Mouse (Mus musculus) 3T3-L1 (cell line): ENCODE measurements around the gene B3gnt2.

Experiments
- DNase-seq: peaks from one replicate; pipeline ENCODE4 v3.0.0-alpha.2; 2015; ENCODE audit warnings: low read depth, low spot score

Gene B3gnt2

DNA sequence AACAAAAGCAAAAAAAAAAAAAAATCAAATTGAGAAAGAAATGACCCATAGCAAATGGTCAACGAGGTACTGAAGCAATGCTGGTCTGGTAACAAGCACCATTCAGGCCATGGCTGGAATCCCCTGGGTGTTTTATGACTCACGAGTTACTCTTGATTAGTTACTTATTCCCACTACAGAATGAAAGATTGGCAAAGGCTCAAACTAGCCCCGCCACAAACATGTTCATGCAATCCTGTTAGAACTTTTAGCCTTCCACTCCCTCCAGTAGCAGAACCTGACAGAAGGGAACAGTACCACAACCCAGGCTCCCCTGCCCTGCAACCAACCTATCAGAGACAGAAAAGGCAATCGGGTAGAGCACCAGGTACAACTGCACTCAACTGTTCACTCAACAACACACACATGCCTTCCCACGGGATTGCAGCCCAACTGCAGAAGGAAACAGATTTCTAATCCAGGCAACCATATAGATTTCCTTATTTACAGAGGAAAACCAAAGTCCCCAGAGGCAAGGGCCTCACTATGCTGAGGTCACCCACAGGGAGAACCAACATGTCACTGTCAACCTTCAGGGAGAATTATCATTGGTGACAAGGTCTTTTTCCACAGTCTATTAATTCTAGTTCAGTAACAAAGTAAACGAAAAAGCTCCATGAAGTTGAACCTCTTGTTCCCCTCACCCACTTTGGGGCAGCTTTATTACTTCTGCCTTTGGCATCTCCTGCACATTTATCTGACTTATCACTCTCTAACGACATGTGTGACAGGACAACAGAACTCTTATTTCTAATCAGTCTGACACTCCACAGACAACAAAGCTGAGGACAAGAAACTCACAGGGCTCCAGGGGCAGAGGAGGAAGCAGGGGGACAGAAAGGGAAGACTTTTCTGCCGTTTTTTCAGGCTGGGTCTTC is 12.8 kb downstream of the B3gnt2 start:
- DNase-seq = peak; percentile 93

- no peak for DNase-seq
These were observed 13.6 kb downstream of the B3gnt2 start for GRCm38 (mm10) chr11:22846960-22847731.

- no peak for DNase-seq
These were observed 14.5 kb downstream of the B3gnt2 start for GRCm38 (mm10) chr11:22846093-22846835.

- DNase-seq = peak; percentile 65
These were observed 15.7 kb downstream of the B3gnt2 start for GRCm38 (mm10) chr11:22844754-22845718.

GRCm38 (mm10) chr11:22839456-22839855 is 21.3 kb downstream of the B3gnt2 start:
- DNase-seq = no peak

GRCm38 (mm10) chr11:22838361-22838760 is 22.4 kb downstream of the B3gnt2 start:
- no peak for DNase-seq

DNA sequence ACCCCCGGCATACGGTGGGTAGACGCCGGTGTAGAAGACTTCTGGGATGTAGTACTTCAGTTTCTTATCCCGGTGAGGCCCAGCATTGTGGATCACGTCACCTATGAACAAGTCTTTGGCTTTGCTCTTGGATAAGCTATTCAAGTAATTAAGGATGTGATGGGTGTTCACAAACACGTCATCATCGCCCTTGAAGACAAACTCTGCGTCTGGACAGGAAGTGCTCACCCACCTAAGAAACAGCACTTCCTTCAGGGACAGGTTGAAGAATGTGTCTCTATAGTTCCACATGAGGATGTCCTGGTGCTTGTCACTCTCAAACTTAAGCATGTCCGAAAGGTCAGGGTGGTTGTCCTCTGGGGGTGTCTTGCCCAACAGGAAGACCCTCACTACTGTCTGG is 24.5 kb downstream of the B3gnt2 start:
- DNase-seq = no peak

- DNase-seq = no peak
These were observed 28.2 kb downstream of the B3gnt2 start for GRCm38 (mm10) chr11:22832600-22832999.

DNA sequence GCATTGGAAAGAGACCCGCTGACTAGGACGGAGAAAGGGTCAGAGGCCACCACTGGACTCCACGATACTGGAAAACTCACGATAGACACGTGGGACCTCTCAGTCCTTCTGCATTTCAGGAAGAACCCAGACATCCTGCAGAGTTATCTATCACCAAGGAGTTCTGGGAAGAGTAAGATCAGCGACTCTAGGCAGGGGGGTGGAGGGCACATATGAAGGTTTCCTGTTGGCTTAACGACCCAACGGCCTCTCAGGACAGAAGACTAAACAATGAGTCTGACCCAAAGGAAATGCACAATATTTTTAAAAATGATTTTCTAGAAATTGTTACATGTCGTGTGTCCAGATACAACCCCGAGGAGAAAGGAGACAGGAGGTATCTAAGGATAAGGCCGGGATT is 28.8 kb downstream of the B3gnt2 start:
- no peak for DNase-seq

GRCm38 (mm10) chr11:22830684-22831083 is 30.1 kb downstream of the B3gnt2 start:
- no peak for DNase-seq

DNA sequence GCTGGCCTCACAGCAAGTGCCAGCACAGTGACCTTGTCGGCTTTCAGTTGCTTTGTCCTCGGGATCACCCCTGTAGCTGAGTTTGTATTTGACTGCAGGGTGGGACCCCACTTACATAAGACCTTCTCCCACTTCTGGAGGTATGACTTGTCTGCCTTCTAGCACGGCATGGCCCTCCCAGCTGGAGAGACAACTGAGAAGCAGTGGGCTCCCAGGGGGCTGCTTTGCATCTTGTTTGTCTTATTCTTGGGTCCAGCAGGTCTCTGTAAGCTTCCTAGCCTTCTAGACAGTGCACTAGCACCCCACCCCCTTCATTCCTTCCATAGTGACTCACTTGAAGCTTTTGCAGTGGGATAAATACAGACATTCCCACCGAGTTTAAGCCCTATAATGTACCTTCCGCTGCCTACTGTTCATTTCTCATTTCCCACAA is 30.6 kb downstream of the B3gnt2 start:
- peak; percentile 79 for DNase-seq

DNA sequence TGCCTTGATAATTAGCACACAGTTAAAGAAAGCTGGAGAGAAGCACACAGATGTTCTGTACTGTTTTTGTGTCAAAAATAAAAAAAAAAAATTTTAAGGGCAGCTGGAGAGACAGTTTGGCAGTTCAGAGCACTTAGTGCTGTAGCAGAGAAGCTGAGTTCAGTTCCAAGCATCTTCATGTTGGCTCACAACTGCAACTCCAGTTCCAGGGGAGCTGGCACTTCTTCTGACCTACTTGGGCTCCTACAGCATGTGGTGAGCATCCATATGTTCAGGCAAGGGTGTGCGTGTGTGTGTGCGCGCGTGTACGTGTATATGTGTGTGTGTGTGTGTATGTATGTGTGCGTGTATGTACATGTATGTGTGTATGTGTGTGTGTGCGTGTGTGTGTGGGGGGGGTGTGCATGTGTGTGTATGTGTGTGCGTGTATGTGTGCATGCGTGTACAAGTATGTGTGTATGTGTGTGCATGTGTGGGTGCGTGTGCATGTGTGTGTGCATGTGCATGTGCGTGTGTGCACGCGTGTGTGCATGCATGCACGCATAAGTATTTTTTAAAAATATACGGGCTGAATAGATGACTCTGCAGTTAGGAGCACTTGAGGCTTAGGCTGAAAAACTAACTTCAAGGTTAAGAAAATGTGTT is 31.7 kb downstream of the B3gnt2 start:
- no peak for DNase-seq

- no peak for DNase-seq
These were observed 33.2 kb downstream of the B3gnt2 start for GRCm38 (mm10) chr11:22827514-22828080.

DNA sequence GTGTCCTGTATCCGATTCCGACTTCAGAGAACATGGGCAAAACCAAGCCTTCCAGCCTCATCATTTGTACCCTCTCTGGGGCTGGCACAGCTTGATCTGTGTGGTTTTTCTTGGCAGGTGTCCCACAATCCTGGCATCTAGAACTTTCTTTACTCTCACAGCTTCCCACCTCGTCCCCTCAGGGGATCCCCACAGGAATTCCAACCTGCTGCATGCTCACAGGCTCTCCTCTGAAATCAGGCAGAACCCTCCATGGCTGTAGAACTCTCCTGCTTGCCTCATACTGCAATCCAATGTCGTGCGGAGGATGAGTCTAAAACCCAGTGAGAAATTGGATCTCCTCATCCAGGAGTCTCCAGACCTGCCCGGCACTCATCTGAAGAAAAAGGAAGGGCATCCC is 34.1 kb downstream of the B3gnt2 start:
- peak; percentile 40 for DNase-seq

DNA sequence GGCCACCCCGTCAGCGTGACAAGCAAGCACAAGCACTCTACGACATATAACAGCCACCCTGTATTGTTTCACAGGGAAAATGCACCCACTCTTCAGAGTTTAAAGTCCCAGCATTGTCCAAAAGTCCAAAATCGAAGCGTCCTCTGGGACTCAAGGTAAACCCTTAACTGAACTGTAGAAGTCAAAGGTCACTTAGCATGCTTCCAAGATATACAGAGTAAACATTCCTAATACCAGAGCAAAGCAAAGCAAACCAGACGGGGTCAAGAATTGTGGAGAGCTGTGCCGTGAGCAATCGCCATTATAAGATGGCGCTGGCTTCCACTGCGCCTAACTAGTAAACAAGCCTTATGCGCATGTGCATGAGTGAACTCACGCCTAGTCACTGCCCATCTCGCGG is 34.7 kb downstream of the B3gnt2 start:
- no peak for DNase-seq

- no peak for DNase-seq
These were observed 35.2 kb downstream of the B3gnt2 start for GRCm38 (mm10) chr11:22825548-22825947.

DNA sequence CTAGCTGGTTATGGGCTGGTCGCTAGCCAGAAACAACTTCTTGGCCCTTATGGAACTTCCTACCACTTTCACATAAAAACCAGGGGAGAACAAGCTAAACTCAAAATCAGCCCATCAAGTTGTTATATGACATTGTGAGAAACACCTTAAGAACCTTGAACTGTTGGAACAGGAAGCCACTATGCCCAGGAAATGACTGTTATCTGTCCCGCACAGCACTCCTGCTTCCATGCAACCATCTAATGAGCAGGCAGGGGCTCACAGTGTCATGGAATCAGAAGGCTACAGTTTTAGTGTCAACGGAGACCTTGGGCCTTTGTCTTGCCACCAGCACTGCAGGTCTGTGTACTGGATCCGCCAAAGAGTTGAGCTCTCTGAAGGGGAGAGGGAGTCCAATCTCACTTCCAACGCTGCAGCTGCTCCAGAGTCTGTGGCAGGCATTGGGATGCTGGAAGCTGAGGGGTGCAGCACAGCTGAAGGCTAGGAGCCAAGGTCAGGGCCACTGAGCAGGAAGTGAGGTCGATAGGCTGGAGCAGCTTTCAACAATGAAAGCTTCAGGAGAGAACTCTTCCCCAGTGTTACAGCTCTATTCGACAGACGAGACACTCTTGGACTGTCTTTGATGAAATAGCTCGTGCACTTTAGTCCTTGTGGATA is 36.6 kb downstream of the B3gnt2 start:
- no peak for DNase-seq

- DNase-seq = no peak
These were observed 39.5 kb downstream of the B3gnt2 start for GRCm38 (mm10) chr11:22821243-22821642.

GRCm38 (mm10) chr11:22818371-22818770 is 42.4 kb downstream of the B3gnt2 start:
- no peak for DNase-seq
